Mouse (Mus musculus) kidney, postnatal 36 days (tissue): ENCODE data around the gene Il2rb.

Experiments used
- DNase-seq, 2 experiments: peaks; one replicate each; pipeline ENCODE4 v3.0.0; 2021 to 2022; ENCODE audit warnings: mixed read lengths in 2 of 2

Il2rb gene

GRCm38 (mm10) chr15:78520112-78520715, 25.1 kb upstream of the Il2rb start:
- DNase-seq = peak; percentile 54 to 77

GRCm38 (mm10) chr15:78518221-78518620, 23.1 kb upstream of the Il2rb start:
- DNase-seq = no peak

- DNase-seq = peak in 1 of 2 experiments; percentile 37
Observed at GRCm38 (mm10) chr15:78515759-78516158, 20.7 kb upstream of the Il2rb start.

- DNase-seq = peak; percentile 73 to 89
Observed at GRCm38 (mm10) chr15:78514393-78515146, 19.5 kb upstream of the Il2rb start.

- no peak for DNase-seq
Observed at GRCm38 (mm10) chr15:78513019-78513418, 17.9 kb upstream of the Il2rb start.

GRCm38 (mm10) chr15:78511951-78512350, 16.9 kb upstream of the Il2rb start:
- no peak for DNase-seq

- DNase-seq = no peak
Observed at GRCm38 (mm10) chr15:78510736-78511135, 15.7 kb upstream of the Il2rb start.

- no peak for DNase-seq
Observed at GRCm38 (mm10) chr15:78510121-78510576, 15.1 kb upstream of the Il2rb start.

- DNase-seq = no peak
Observed at GRCm38 (mm10) chr15:78509297-78509899, 14.3 kb upstream of the Il2rb start.

GRCm38 (mm10) chr15:78508443-78508842, 13.4 kb upstream of the Il2rb start:
- no peak for DNase-seq

- no peak for DNase-seq
Observed at GRCm38 (mm10) chr15:78505541-78505940, 10.5 kb upstream of the Il2rb start.

GRCm38 (mm10) chr15:78504816-78505215, 9.7 kb upstream of the Il2rb start:
- no peak for DNase-seq

- DNase-seq = no peak
Observed at GRCm38 (mm10) chr15:78504013-78504412, 8.9 kb upstream of the Il2rb start.

GRCm38 (mm10) chr15:78502437-78503132, 7.5 kb upstream of the Il2rb start:
- no peak for DNase-seq

- no peak for DNase-seq
Observed at GRCm38 (mm10) chr15:78493401-78494010, 1.6 kb downstream of the Il2rb start.

- DNase-seq = no peak
Observed at GRCm38 (mm10) chr15:78491301-78491700, 3.8 kb downstream of the Il2rb start.

- no peak for DNase-seq
Observed at GRCm38 (mm10) chr15:78489906-78490305, 5.2 kb downstream of the Il2rb start.

- DNase-seq = no peak
Observed at GRCm38 (mm10) chr15:78489248-78489647, 5.8 kb downstream of the Il2rb start.

GRCm38 (mm10) chr15:78487066-78487465, 8.0 kb downstream of the Il2rb start:
- no peak for DNase-seq

- no peak for DNase-seq
Observed at GRCm38 (mm10) chr15:78486564-78486963, 8.5 kb downstream of the Il2rb start.

GRCm38 (mm10) chr15:78483311-78483710, 11.8 kb downstream of the Il2rb start:
- no peak for DNase-seq

- no peak for DNase-seq
Observed at GRCm38 (mm10) chr15:78482518-78482917, 12.6 kb downstream of the Il2rb start.
